Mouse (Mus musculus) 416B (cell line): Measurements from ENCODE around the gene Afg1l.

Source experiments
- DNase-seq: peaks from one replicate; pipeline ENCODE4 v3.0.0; 2011; ENCODE audit warnings: low read depth

The Afg1l gene

GRCm38 (mm10) chr10:42477550-42478340 is 620 bp downstream of the Afg1l start:
- peak; percentile 55 for DNase-seq

- peak; percentile 38 for DNase-seq
Observed at GRCm38 (mm10) chr10:42476774-42477475, 1.4 kb downstream of the Afg1l start.

GRCm38 (mm10) chr10:42474946-42475514 is 3.3 kb downstream of the Afg1l start:
- DNase-seq, result peak; percentile 34

GRCm38 (mm10) chr10:42464805-42465204 is 13.6 kb downstream of the Afg1l start:
- DNase-seq, result no peak

GRCm38 (mm10) chr10:42464224-42464623 is 14.1 kb downstream of the Afg1l start:
- peak; percentile 58 for DNase-seq

GRCm38 (mm10) chr10:42457557-42458191 is 20.7 kb downstream of the Afg1l start:
- peak; percentile 16 for DNase-seq

GRCm38 (mm10) chr10:42455981-42456380 is 22.4 kb downstream of the Afg1l start:
- DNase-seq, result no peak

- DNase-seq, result no peak
Observed at GRCm38 (mm10) chr10:42454690-42455089, 23.7 kb downstream of the Afg1l start.

- DNase-seq, result no peak
Observed at GRCm38 (mm10) chr10:42454266-42454665, 24.1 kb downstream of the Afg1l start.

GRCm38 (mm10) chr10:42449672-42450071 is 28.7 kb downstream of the Afg1l start:
- no peak for DNase-seq

- DNase-seq, result no peak
Observed at GRCm38 (mm10) chr10:42448371-42448770, 30.0 kb downstream of the Afg1l start.

- no peak for DNase-seq
Observed at GRCm38 (mm10) chr10:42446145-42446544, 32.2 kb downstream of the Afg1l start.

- DNase-seq, result no peak
Observed at GRCm38 (mm10) chr10:42436842-42437805, 41.2 kb downstream of the Afg1l start.

GRCm38 (mm10) chr10:42417530-42418174 is 60.7 kb downstream of the Afg1l start:
- no peak for DNase-seq

GRCm38 (mm10) chr10:42415821-42416470 is 62.4 kb downstream of the Afg1l start:
- no peak for DNase-seq

- no peak for DNase-seq
Observed at GRCm38 (mm10) chr10:42410748-42411537, 67.4 kb downstream of the Afg1l start.

- no peak for DNase-seq
Observed at GRCm38 (mm10) chr10:42390436-42390835, 87.9 kb downstream of the Afg1l start.

- no peak for DNase-seq
Observed at GRCm38 (mm10) chr10:42388181-42388580, 90.2 kb downstream of the Afg1l start.

- no peak for DNase-seq
Observed at GRCm38 (mm10) chr10:42384946-42385644, 93.3 kb downstream of the Afg1l start.
